Mouse (Mus musculus) cerebellum, adult 18-20 months (tissue): ENCODE results near the gene Car6.
A peak's percentile ranks its signal among the peaks of the same experiment; 100 is the strongest.

Experiments used
- DNase-seq, 2 experiments: peaks; one replicate each; pipeline ENCODE4 v3.0.0; 2021

The Car6 gene

GRCm38 (mm10) chr4:150178131-150178530 is 23.0 kb downstream of the Car6 start:
- no peak for DNase-seq

- no peak for DNase-seq
Observed at GRCm38 (mm10) chr4:150177122-150177521, 24.0 kb downstream of the Car6 start.

- DNase-seq: peak; percentile 46 to 61
Observed at GRCm38 (mm10) chr4:150176535-150176934, 24.6 kb downstream of the Car6 start.

- DNase-seq: no peak
Observed at GRCm38 (mm10) chr4:150174027-150174426, 27.1 kb downstream of the Car6 start.

- DNase-seq: peak; percentile 46 to 66
Observed at GRCm38 (mm10) chr4:150173281-150173680, 27.9 kb downstream of the Car6 start.

GRCm38 (mm10) chr4:150172107-150172506 is 29.0 kb downstream of the Car6 start:
- DNase-seq: no peak

- DNase-seq: no peak
Observed at GRCm38 (mm10) chr4:150168406-150168805, 32.7 kb downstream of the Car6 start.

GRCm38 (mm10) chr4:150164875-150165274 is 36.3 kb downstream of the Car6 start:
- DNase-seq: no peak

GRCm38 (mm10) chr4:150162561-150163169 is 38.5 kb downstream of the Car6 start:
- no peak for DNase-seq

- no peak for DNase-seq
Observed at GRCm38 (mm10) chr4:150159458-150159857, 41.7 kb downstream of the Car6 start.

GRCm38 (mm10) chr4:150157348-150157882 is 43.7 kb downstream of the Car6 start:
- no peak for DNase-seq

GRCm38 (mm10) chr4:150155731-150156130 is 45.4 kb downstream of the Car6 start:
- DNase-seq: no peak

- no peak for DNase-seq
Observed at GRCm38 (mm10) chr4:150155301-150155700, 45.8 kb downstream of the Car6 start.

GRCm38 (mm10) chr4:150152483-150152882 is 48.6 kb downstream of the Car6 start:
- DNase-seq: no peak

- DNase-seq: no peak
Observed at GRCm38 (mm10) chr4:150151045-150151444, 50.1 kb downstream of the Car6 start.

- no peak for DNase-seq
Observed at GRCm38 (mm10) chr4:150146286-150146685, 54.8 kb downstream of the Car6 start.

GRCm38 (mm10) chr4:150144242-150144641 is 56.9 kb downstream of the Car6 start:
- DNase-seq: no peak

- DNase-seq: no peak
Observed at GRCm38 (mm10) chr4:150140346-150140745, 60.8 kb downstream of the Car6 start.

- no peak for DNase-seq
Observed at GRCm38 (mm10) chr4:150139090-150139489, 62.0 kb downstream of the Car6 start.

GRCm38 (mm10) chr4:150138084-150138543 is 63.0 kb downstream of the Car6 start:
- DNase-seq: peak; percentile 16 to 33

GRCm38 (mm10) chr4:150137368-150138083 is 63.6 kb downstream of the Car6 start:
- no peak for DNase-seq
